Mouse (Mus musculus) heart, adult 2 months (tissue): ENCODE results near the gene Cmtm6. TPM values are rescaled to one million over a fixed set of nuclear protein-coding genes. Genes with fewer than 3 reads are reported as not detected.
A peak's percentile ranks its signal among the peaks of the same experiment; 100 is the strongest.

Experiments used
- DNase-seq, 2 experiments: peaks; one replicate each; pipeline ENCODE4 v3.0.0; 2021
- H3K27ac ChIP-seq: fragments of 200-600 bp; 2 replicates; pipeline ENCODE4 v1.8.1; 2022
- H3K27me3 ChIP-seq: fragments of 200-500 bp; 2 replicates; pipeline ENCODE4 v1.6.1; 2012; ENCODE audit warnings: mild to moderate bottlenecking, low read length, inconsistent platforms, mixed read lengths; ENCODE audit not compliant: control insufficient read depth, insufficient read depth
- H3K36me3 ChIP-seq: fragments of 200-500 bp; 2 replicates; pipeline ENCODE4 v1.6.1; 2012; ENCODE audit warnings: low read length, inconsistent platforms; ENCODE audit not compliant: control insufficient read depth, insufficient read depth
- H3K4me1 ChIP-seq: fragments of 200-500 bp; 2 replicates; pipeline ENCODE4 v1.6.1; 2011; ENCODE audit warnings: low read length; ENCODE audit not compliant: control insufficient read depth, insufficient read depth
- H3K4me3 ChIP-seq: fragments of 200-600 bp; 2 replicates; pipeline ENCODE4 v1.8.1; 2022
- H3K79me2 ChIP-seq: fragments of 200-500 bp; replicated peaks from 2 replicates; pipeline ENCODE4 v1.6.1; 2012; ENCODE audit warnings: mild to moderate bottlenecking, inconsistent platforms, low read length, moderate library complexity, mixed read lengths; ENCODE audit not compliant: control insufficient read depth, insufficient read depth
- H3K9ac ChIP-seq: fragments of 200-500 bp; 2 replicates; pipeline ENCODE4 v1.6.1; 2012; ENCODE audit warnings: low read depth, mild to moderate bottlenecking, control low read depth, inconsistent platforms, low read length, mixed read lengths
- CTCF ChIP-seq: fragments of 200-600 bp; IDR thresholded peaks from 2 replicates; pipeline ENCODE4 v1.8.1; 2022; ENCODE audit warnings: antibody characterized with exemption, mild to moderate bottlenecking, moderate library complexity
- EP300 ChIP-seq: fragments of 200-500 bp; IDR thresholded peaks from 2 replicates; pipeline ENCODE4 v1.6.1; 2011; ENCODE audit warnings: low read depth, low read length, control low read depth; ENCODE audit not compliant: insufficient read depth
- POLR2A ChIP-seq: fragments of 200-500 bp; IDR thresholded peaks from 2 replicates; pipeline ENCODE4 v1.6.1; 2011; ENCODE audit warnings: mild to moderate bottlenecking, low read depth, low read length, control low read depth; ENCODE audit not compliant: insufficient read depth
- WGBS: fragments of 180-500 bp; shearing (Covaris S2); methylation state at CpG from one replicate; pipeline ENCODE4 v1.1.7; 2018; 5-methylcytosine and 5-hydroxymethylcytosine counted together
- intact Hi-C: fragments of 180-260 bp; cut with DNase I; formaldehyde crosslinking; loops from one replicate; pipeline ENCODE4 v1.15.1; 2025
- polyA plus RNA-seq: library from polyadenylated mRNA; depleted of rRNA; stranded (reverse); fragments of >200 nt; gene quantifications from 2 replicates; pipeline ENCODE4 v1.2.3, GENCODE M21; 2012
- total RNA-seq, 2 experiments: library from RNA; stranded (reverse); gene quantifications; 2 replicates each; pipeline ENCODE4 v1.2.3; 2021

Gene Cmtm6
- total and polyA plus RNA-seq, 3 experiments = 17.9 to 25.8 (median 21.0) TPM

GRCm38 (mm10) chr9:114767507-114767906, 36.6 kb downstream of the Cmtm6 start:
- Histone ChIP-seq H3K36me3 (no peaks in the 10 kb centered on the region), H3K79me2 (no peaks in the 10 kb centered on the region), H3K4me3 (no peak overlapping the region), H3K9ac (no peak overlapping the region), H3K4me1 (no peaks in the 10 kb centered on the region), H3K27me3 (no peaks in the 10 kb centered on the region), H3K27ac (no peak overlapping the region)
- intact Hi-C loops = no loop called here
- no peak for DNase-seq
- WGBS = 81% methylated on average over 2 of the region's 2 CpGs
- TF ChIP-seq CTCF = no peak
- TF ChIP-seq EP300 = no peak
- TF ChIP-seq POLR2A = no peak

GRCm38 (mm10) chr9:114768066-114768465, 37.1 kb downstream of the Cmtm6 start:
- Histone ChIP-seq H3K27me3 (no peaks in the 10 kb centered on the region), H3K27ac (no peak overlapping the region), H3K9ac (no peak overlapping the region), H3K79me2 (no peaks in the 10 kb centered on the region), H3K4me3 (no peak overlapping the region), H3K36me3 (no peaks in the 10 kb centered on the region), H3K4me1 (no peaks in the 10 kb centered on the region)
- peak in 1 of 2 experiments; percentile 27 for DNase-seq
- intact Hi-C loops = no loop called here
- 64% methylated on average over 10 of the region's 10 CpGs for WGBS
- TF ChIP-seq EP300 (no peak), CTCF (no peak), POLR2A (no peak)

GRCm38 (mm10) chr9:114770224-114770623, 39.3 kb downstream of the Cmtm6 start:
- H3K4me1 ChIP-seq = peaks cover 5% of the 10 kb centered on the region
- no peaks in the 10 kb centered on the region for H3K36me3 ChIP-seq
- no peaks in the 10 kb centered on the region for H3K27me3 ChIP-seq
- no peak overlapping the region for H3K27ac ChIP-seq
- 82% methylated on average over 4 of the region's 4 CpGs for WGBS
- no peak for TF ChIP-seq EP300
- no peak for TF ChIP-seq POLR2A
- no peak overlapping the region for H3K4me3 ChIP-seq
- H3K79me2 ChIP-seq = no peaks in the 10 kb centered on the region
- H3K9ac ChIP-seq = no peak overlapping the region
- DNase-seq = no peak
- intact Hi-C loops = no loop called here

DNA sequence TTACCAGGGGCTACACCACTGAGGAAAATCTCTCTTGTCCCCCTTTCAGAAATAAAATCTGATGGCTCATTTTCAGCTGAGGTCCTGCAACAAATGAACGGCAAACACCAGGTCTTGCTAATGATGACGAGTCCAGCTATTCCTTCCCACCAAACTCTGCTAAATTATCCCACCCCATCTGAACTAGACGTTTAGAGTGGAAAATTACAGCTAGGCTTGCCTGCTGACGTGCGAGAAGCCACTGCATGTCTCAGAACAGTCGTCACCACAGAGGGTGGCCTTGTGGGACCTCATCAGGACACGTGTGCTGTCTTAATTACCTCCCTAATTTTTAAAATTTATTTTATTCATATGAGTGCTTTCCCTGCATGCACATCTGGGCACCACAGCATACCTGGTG, 40.6 kb downstream of the Cmtm6 start:
- no peak for DNase-seq
- no peaks in the 10 kb centered on the region for H3K27me3 ChIP-seq
- no peaks in the 10 kb centered on the region for H3K36me3 ChIP-seq
- no peak overlapping the region for H3K4me3 ChIP-seq
- peaks cover 5% of the 10 kb centered on the region for H3K4me1 ChIP-seq
- 77% methylated on average over 7 of the region's 7 CpGs for WGBS
- H3K27ac ChIP-seq = no peak overlapping the region
- H3K9ac ChIP-seq = no peak overlapping the region
- intact Hi-C loops = no loop called here
- H3K79me2 ChIP-seq = no peaks in the 10 kb centered on the region
- no peak for TF ChIP-seq POLR2A
- no peak for TF ChIP-seq EP300
- no peak for TF ChIP-seq CTCF

DNA sequence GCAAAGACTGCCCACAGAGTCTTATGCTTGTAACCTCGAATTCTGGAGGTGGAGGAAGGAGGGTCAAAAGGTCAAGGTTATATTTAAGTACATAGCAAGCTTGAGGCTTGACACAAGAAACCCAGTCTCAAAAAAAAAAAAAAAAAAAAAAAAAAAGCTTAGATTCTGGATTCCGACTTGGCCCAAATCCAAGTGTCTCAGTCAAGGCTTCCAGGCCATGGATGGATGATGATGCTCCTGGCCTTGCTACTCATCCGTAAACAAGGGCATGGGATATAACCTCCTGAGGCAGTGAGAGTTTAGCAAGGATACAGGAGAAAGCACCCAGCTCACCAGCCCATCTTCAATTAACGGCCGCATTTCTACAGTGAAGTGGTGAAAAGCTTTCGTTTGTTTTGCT, 43.7 kb downstream of the Cmtm6 start:
- intact Hi-C loops = no loop called here
- no peak for DNase-seq
- TF ChIP-seq EP300 (no peak), POLR2A (no peak), CTCF (no peak)
- Histone ChIP-seq H3K27me3 (no peaks in the 10 kb centered on the region), H3K9ac (no peak overlapping the region), H3K27ac (no peak overlapping the region), H3K79me2 (no peaks in the 10 kb centered on the region), H3K4me1 (peaks cover 5% of the 10 kb centered on the region), H3K4me3 (no peak overlapping the region), H3K36me3 (no peaks in the 10 kb centered on the region)
- 64% methylated on average over 6 of the region's 6 CpGs for WGBS

GRCm38 (mm10) chr9:114775272-114775671, 44.4 kb downstream of the Cmtm6 start:
- intact Hi-C loops = no loop called here
- H3K4me1 ChIP-seq = peaks cover 5% of the 10 kb centered on the region
- 29% methylated on average over 4 of the region's 4 CpGs for whole genome bisulfite sequencing
- H3K79me2 ChIP-seq = no peaks in the 10 kb centered on the region
- H3K4me3 ChIP-seq = no peak overlapping the region
- peak; percentile 57 to 78 for DNase-seq
- no peak overlapping the region for H3K9ac ChIP-seq
- H3K27ac ChIP-seq = no peak overlapping the region
- no peaks in the 10 kb centered on the region for H3K27me3 ChIP-seq
- TF ChIP-seq CTCF (no peak), EP300 (no peak), POLR2A (no peak)
- no peaks in the 10 kb centered on the region for H3K36me3 ChIP-seq
